Mouse (Mus musculus): ENCODE data around the gene Dusp28.

DNA sequence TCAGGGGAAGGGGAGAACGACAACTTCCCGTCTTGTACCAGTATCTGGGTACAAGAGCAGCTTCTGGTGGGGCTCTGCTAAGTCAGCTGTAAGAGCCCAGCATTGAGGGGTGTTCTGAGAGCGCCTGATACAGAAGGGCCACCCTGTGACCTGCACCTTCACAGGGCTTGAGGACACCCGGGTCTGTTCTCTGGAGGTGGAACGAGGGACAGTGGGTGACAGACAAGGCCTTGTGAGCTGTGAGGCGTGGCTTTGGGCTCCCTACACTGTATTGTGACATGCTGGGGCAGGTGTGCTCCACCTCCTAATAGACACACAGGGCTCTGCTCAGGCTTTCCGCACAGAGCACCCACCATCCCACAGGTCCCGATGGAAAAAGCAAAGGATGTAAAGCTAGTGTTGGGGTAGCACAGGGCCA, 4.9 kb downstream of the Dusp28 start:
- no peak for TF ChIP-seq CTCF (IDR thresholded peaks at IDR 0.05; ENCODE audit: low read depth, low read length)
- TF ChIP-seq POLR2A (IDR thresholded peaks at IDR 0.05; ENCODE audit: borderline replicate concordance, low read depth, low read length) = no peak
